Mouse (Mus musculus) testis, adult 2 months (tissue): ENCODE data around the gene Muc3. TPM values are rescaled to one million over a fixed set of nuclear protein-coding genes. Genes with fewer than 3 reads are reported as not detected.
A peak's percentile ranks its signal among the peaks of the same experiment; 100 is the strongest.

Experiments used
- H3K27ac ChIP-seq: fragments of 200-500 bp; 2 replicates; pipeline ENCODE4 v1.5.1; 2012; ENCODE audit warnings: low read depth, low read length; ENCODE audit not compliant: control insufficient read depth, insufficient read depth
- H3K27me3 ChIP-seq: fragments of 200-500 bp; 2 replicates; pipeline ENCODE4 v1.6.1; 2012; ENCODE audit warnings: mild to moderate bottlenecking, low read length, moderate library complexity; ENCODE audit not compliant: control insufficient read depth, insufficient read depth
- H3K36me3 ChIP-seq: fragments of 200-500 bp; 2 replicates; pipeline ENCODE4 v1.6.1; 2012; ENCODE audit warnings: mild to moderate bottlenecking, low read length; ENCODE audit not compliant: control insufficient read depth, insufficient read depth
- H3K4me1 ChIP-seq: fragments of 200-500 bp; 2 replicates; pipeline ENCODE4 v1.6.1; 2012; ENCODE audit warnings: low read length; ENCODE audit not compliant: control insufficient read depth, insufficient read depth
- H3K4me3 ChIP-seq: fragments of 200-500 bp; 2 replicates; pipeline ENCODE4 v1.5.1; 2012; ENCODE audit warnings: low read depth, mild to moderate bottlenecking, low read length, moderate library complexity, mixed read lengths; ENCODE audit not compliant: control insufficient read depth
- CTCF ChIP-seq: fragments of 200-500 bp; IDR thresholded peaks from 2 replicates; pipeline ENCODE4 v1.5.1; 2012; ENCODE audit warnings: low read depth, mild to moderate bottlenecking, inconsistent platforms, low read length, moderate library complexity; ENCODE audit not compliant: control insufficient read depth, insufficient read depth, insufficient replicate concordance
- POLR2A ChIP-seq: fragments of 200-500 bp; IDR thresholded peaks from 2 replicates; pipeline ENCODE4 v1.6.1; 2012; ENCODE audit warnings: low read depth, mild to moderate bottlenecking, inconsistent platforms, low read length, moderate library complexity; ENCODE audit not compliant: control insufficient read depth
- polyA plus RNA-seq: library from polyadenylated mRNA; depleted of rRNA; stranded (reverse); fragments of >200 nt; gene quantifications from 2 replicates; pipeline ENCODE4 v1.2.3, GENCODE M21; 2012

The Muc3 gene
- polyA plus RNA-seq, 1 experiment, result 24.7 TPM

GRCm38 (mm10) chr5:137102575-137103522 is 46.3 kb downstream of the Muc3 start:
- Histone ChIP-seq H3K4me1 (peaks cover 5% of the 10 kb centered on the region), H3K27me3 (no peaks in the 10 kb centered on the region), H3K27ac (no peak overlapping the region; the same call in 1 of the 2 replicates), H3K36me3 (no peaks in the 10 kb centered on the region), H3K4me3 (no peak overlapping the region)
- no peak for TF ChIP-seq POLR2A
- TF ChIP-seq CTCF, result no peak

- H3K27ac ChIP-seq, result no peak overlapping the region
- no peaks in the 10 kb centered on the region for H3K27me3 ChIP-seq
- H3K36me3 ChIP-seq, result no peaks in the 10 kb centered on the region
- no peak overlapping the region for H3K4me3 ChIP-seq
- no peak for TF ChIP-seq CTCF
- no peak for TF ChIP-seq POLR2A
- peaks cover 5% of the 10 kb centered on the region for H3K4me1 ChIP-seq
These were observed 47.0 kb downstream of the Muc3 start for GRCm38 (mm10) chr5:137102078-137102477.

GRCm38 (mm10) chr5:137100660-137101059 is 48.5 kb downstream of the Muc3 start:
- no peaks in the 10 kb centered on the region for H3K36me3 ChIP-seq
- H3K4me1 ChIP-seq, result peaks cover 5% of the 10 kb centered on the region
- TF ChIP-seq POLR2A (no peak), CTCF (no peak)
- H3K4me3 ChIP-seq, result no peak overlapping the region
- H3K27me3 ChIP-seq, result no peaks in the 10 kb centered on the region
- no peak overlapping the region for H3K27ac ChIP-seq

- TF ChIP-seq CTCF (no peak), POLR2A (no peak)
- Histone ChIP-seq H3K27ac (no peak overlapping the region), H3K36me3 (no peaks in the 10 kb centered on the region), H3K27me3 (no peaks in the 10 kb centered on the region), H3K4me3 (no peak overlapping the region), H3K4me1 (peaks cover 7% of the 10 kb centered on the region)
These were observed 50.7 kb downstream of the Muc3 start for GRCm38 (mm10) chr5:137098418-137098817.

- H3K4me1 ChIP-seq, result peaks cover 2% of the 10 kb centered on the region; the same call in 1 of the 2 replicates
- H3K27ac ChIP-seq, result 0 out of 2 replicates have a peak overlapping the region, but pooled peaks have one; percentile 12
- no peak overlapping the region for H3K4me3 ChIP-seq
- no peaks in the 10 kb centered on the region for H3K27me3 ChIP-seq
- TF ChIP-seq POLR2A (no peak), CTCF (no peak)
- no peaks in the 10 kb centered on the region for H3K36me3 ChIP-seq
These were observed 53.1 kb downstream of the Muc3 start for GRCm38 (mm10) chr5:137096037-137096436.

- TF ChIP-seq CTCF (no peak), POLR2A (peak; percentile 42; the same call in 1 of the 2 replicates)
- peak overlapping the region; percentile 87 for H3K27ac ChIP-seq
- H3K36me3 ChIP-seq, result no peaks in the 10 kb centered on the region
- H3K4me3 ChIP-seq, result peak overlapping the region; percentile 76
- no peaks in the 10 kb centered on the region for H3K27me3 ChIP-seq
- H3K4me1 ChIP-seq, result peaks cover 2% of the 10 kb centered on the region; the same call in 1 of the 2 replicates
These were observed 54.0 kb downstream of the Muc3 start for GRCm38 (mm10) chr5:137095135-137095534.

GRCm38 (mm10) chr5:137093720-137094119 is 55.4 kb downstream of the Muc3 start:
- no peak overlapping the region for H3K4me3 ChIP-seq
- TF ChIP-seq CTCF (no peak), POLR2A (no peak)
- H3K27ac ChIP-seq, result no peak overlapping the region
- H3K4me1 ChIP-seq, result peaks cover 2% of the 10 kb centered on the region; the same call in 1 of the 2 replicates
- H3K36me3 ChIP-seq, result no peaks in the 10 kb centered on the region
- H3K27me3 ChIP-seq, result no peaks in the 10 kb centered on the region
